Mouse (Mus musculus): Measurements from ENCODE around the gene 6330409D20Rik.

DNA sequence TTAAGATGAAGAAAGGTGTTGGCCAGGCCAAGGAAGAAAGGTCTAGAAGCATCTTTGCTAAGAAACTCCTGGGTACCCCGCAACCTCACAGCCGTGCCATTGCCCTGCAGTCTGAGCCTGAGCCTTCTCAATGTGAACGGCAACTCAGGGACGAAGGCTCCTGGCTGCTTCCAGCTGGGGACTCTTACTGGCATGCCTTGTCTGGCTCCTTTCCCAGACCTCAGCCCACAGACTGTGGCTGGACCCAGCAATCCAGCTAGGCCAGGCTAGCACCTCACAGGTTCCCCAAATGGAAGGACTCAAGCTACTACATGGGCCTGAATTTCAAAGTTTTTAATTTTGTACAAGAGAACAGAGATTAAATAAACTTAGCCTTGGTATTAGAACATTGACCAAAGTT is 21.0 kb upstream of the 6330409D20Rik start:
- TF ChIP-seq CHD2 (IDR thresholded peaks at IDR 0.05; ENCODE audit: low read depth, low read length) (no peak), ZNF384 (IDR thresholded peaks at IDR 0.05; ENCODE audit: low read depth, low read length) (no peak)
